Mouse (Mus musculus) thymus, postnatal 0 days (tissue): ENCODE results near the gene Cbx2. TPM values are rescaled to one million over a fixed set of nuclear protein-coding genes. Genes with fewer than 3 reads are reported as not detected.

Source experiments
- DNase-seq: peaks from one replicate; pipeline ENCODE4 v3.0.0-alpha.2; 2015; ENCODE audit warnings: low spot score
- polyA plus RNA-seq: library from polyadenylated mRNA; unstranded; fragments of >200 nt; fragmentation: Nextera tagmentation; extraction: Ambion mirVana; gene quantifications from 2 replicates; pipeline ENCODE4 v1.2.1, GENCODE M21; 2015

The Cbx2 gene
- polyA plus RNA-seq, 1 experiment from 2014 or later = 19.5 TPM

GRCm38 (mm10) chr11:119014455-119014854, 8.3 kb upstream of the Cbx2 start:
- DNase-seq = no peak

- DNase-seq = no peak
Measured at GRCm38 (mm10) chr11:119017506-119017905, 5.3 kb upstream of the Cbx2 start.

- no peak for DNase-seq
Measured at GRCm38 (mm10) chr11:119021180-119021579, 1.6 kb upstream of the Cbx2 start.

- DNase-seq = no peak
Measured at GRCm38 (mm10) chr11:119022068-119022894, 481 bp upstream of the Cbx2 start.

GRCm38 (mm10) chr11:119023616-119023980, 836 bp downstream of the Cbx2 start:
- peak; percentile 47 for DNase-seq

- DNase-seq = no peak
Measured at GRCm38 (mm10) chr11:119024260-119024659, 1.5 kb downstream of the Cbx2 start.

GRCm38 (mm10) chr11:119026203-119026602, 3.4 kb downstream of the Cbx2 start:
- no peak for DNase-seq

GRCm38 (mm10) chr11:119033874-119034558, 11.3 kb downstream of the Cbx2 start:
- peak; percentile 80 for DNase-seq

GRCm38 (mm10) chr11:119034635-119035034, 11.9 kb downstream of the Cbx2 start:
- no peak for DNase-seq

GRCm38 (mm10) chr11:119035094-119035685, 12.4 kb downstream of the Cbx2 start:
- no peak for DNase-seq

GRCm38 (mm10) chr11:119035686-119036165, 13.0 kb downstream of the Cbx2 start:
- no peak for DNase-seq

- no peak for DNase-seq
Measured at GRCm38 (mm10) chr11:119036447-119036846, 13.7 kb downstream of the Cbx2 start.

- no peak for DNase-seq
Measured at GRCm38 (mm10) chr11:119036934-119037779, 14.4 kb downstream of the Cbx2 start.

- no peak for DNase-seq
Measured at GRCm38 (mm10) chr11:119037780-119038401, 15.1 kb downstream of the Cbx2 start.

GRCm38 (mm10) chr11:119038744-119039484, 16.2 kb downstream of the Cbx2 start:
- DNase-seq = no peak

GRCm38 (mm10) chr11:119039732-119040512, 17.2 kb downstream of the Cbx2 start:
- DNase-seq = peak; percentile 32

- DNase-seq = peak; percentile 100
Measured at GRCm38 (mm10) chr11:119040600-119041324, 18.0 kb downstream of the Cbx2 start, which contains the start of gene Cbx8. Cbx8 (minus strand) TSS chr11:119040969.

GRCm38 (mm10) chr11:119041325-119041716, 18.6 kb downstream of the Cbx2 start:
- no peak for DNase-seq
